Comparison of ENCODE assay signal across 25 mouse cellular contexts in genomic region chr10:17272646-17273045, GRCm38 (mm10).
"Had no signal": no experiment of that assay in that cellular context is flagged by ENCODE, and none has a peak within 500 bp of the region (broad histone marks: within the 10 kb centered on the region; RNA-seq: fewer than 3 reads in every experiment).

No protein-coding gene starts in this region.

- H3K4me3 ChIP-seq: heart, adult 2 months; heart, embryonic 13.5 days; heart, embryonic 15.5 days; hindbrain, embryonic 13.5 days; hindbrain, embryonic 15.5 days; kidney, embryonic 15.5 days; limb, embryonic 13.5 days; limb, embryonic 15.5 days; liver, embryonic 12.5 days had no signal

- H3K4me2 ChIP-seq: heart, embryonic 11.5 days; heart, embryonic 13.5 days; heart, embryonic 15.5 days; hindbrain, embryonic 13.5 days; hindbrain, embryonic 15.5 days; kidney, embryonic 15.5 days; limb, embryonic 13.5 days; limb, embryonic 15.5 days; liver, embryonic 12.5 days had no signal

- DNase-seq: forebrain, postnatal 0 days; gastrocnemius, postnatal 14 days; gastrocnemius, postnatal 36 days; heart, adult 11 months; heart, adult 2 months; heart, postnatal 14 days; heart, postnatal 36 days; kidney, adult 18-20 months; kidney, adult 8-10 months; kidney, postnatal 14 days; kidney, postnatal 36 days; layer of hippocampus, adult 9-11 months; layer of hippocampus, postnatal 36 days; left cerebral cortex, postnatal 4 days had no signal

- H3K9ac ChIP-seq: forebrain, postnatal 0 days; heart, embryonic 13.5 days; heart, embryonic 15.5 days; hindbrain, embryonic 13.5 days; hindbrain, embryonic 15.5 days; kidney, embryonic 15.5 days; limb, embryonic 13.5 days; limb, embryonic 15.5 days; liver, embryonic 12.5 days had no signal

- H3K27me3 ChIP-seq: heart, embryonic 13.5 days; heart, embryonic 15.5 days; hindbrain, embryonic 13.5 days; hindbrain, embryonic 15.5 days; kidney, embryonic 15.5 days; limb, embryonic 13.5 days; limb, embryonic 15.5 days; liver, embryonic 12.5 days had no signal

- H3K27ac ChIP-seq: heart, adult 2 months; heart, embryonic 13.5 days; heart, embryonic 15.5 days; hindbrain, embryonic 13.5 days; hindbrain, embryonic 15.5 days; hindbrain, postnatal 0 days; kidney, embryonic 15.5 days; kidney, postnatal 0 days; limb, embryonic 13.5 days; limb, embryonic 15.5 days; liver, embryonic 12.5 days had no signal

- H3K36me3 ChIP-seq: heart, embryonic 13.5 days; heart, embryonic 15.5 days; hindbrain, embryonic 13.5 days; hindbrain, embryonic 15.5 days; kidney, embryonic 15.5 days; limb, embryonic 13.5 days; limb, embryonic 15.5 days; liver, embryonic 12.5 days had no signal

- H3K4me1 ChIP-seq: heart, embryonic 13.5 days; heart, embryonic 15.5 days; hindbrain, embryonic 13.5 days; hindbrain, embryonic 15.5 days; kidney, embryonic 15.5 days; limb, embryonic 13.5 days; limb, embryonic 15.5 days; liver, embryonic 12.5 days had no signal

- ATAC-seq: forebrain, postnatal 0 days; hindbrain, postnatal 0 days; liver, embryonic 12.5 days had no signal

- H3K9me3 ChIP-seq: heart, embryonic 13.5 days; heart, embryonic 15.5 days; hindbrain, embryonic 15.5 days; kidney, embryonic 15.5 days; limb, embryonic 15.5 days; liver, embryonic 12.5 days had no signal
